Mouse (Mus musculus): ENCODE results near the gene Fbxo39.
"Not testable (repeated sequence)": the region's sequence is repeated elsewhere in the genome, so short reads cannot be mapped to it uniquely, and the experiment has no call there.

Fbxo39 gene

GRCm38 (mm10) chr11:72311355-72312001 is 2.8 kb upstream of the Fbxo39 start:
- DNase-seq, result no peak

GRCm38 (mm10) chr11:72318026-72318425 is 3.8 kb downstream of the Fbxo39 start:
- DNase-seq, result no peak

GRCm38 (mm10) chr11:72324431-72324830 is 10.2 kb downstream of the Fbxo39 start:
- DNase-seq, result no peak

GRCm38 (mm10) chr11:72325701-72326100 is 11.5 kb downstream of the Fbxo39 start:
- DNase-seq, result no peak

- no peak for DNase-seq
These were observed 18.9 kb downstream of the Fbxo39 start for GRCm38 (mm10) chr11:72332951-72333667.

- DNase-seq, result no peak
These were observed 20.4 kb downstream of the Fbxo39 start for GRCm38 (mm10) chr11:72334653-72335052.

GRCm38 (mm10) chr11:72336726-72337125 is 22.5 kb downstream of the Fbxo39 start:
- DNase-seq, result no peak

GRCm38 (mm10) chr11:72338437-72338871 is 24.2 kb downstream of the Fbxo39 start:
- no peak for DNase-seq

GRCm38 (mm10) chr11:72339716-72340115 is 25.5 kb downstream of the Fbxo39 start:
- no peak for DNase-seq

GRCm38 (mm10) chr11:72342549-72343237 is 28.4 kb downstream of the Fbxo39 start:
- peak; percentile 64 to 65 for DNase-seq

- not testable (repeated sequence) for DNase-seq
These were observed 29.0 kb downstream of the Fbxo39 start for GRCm38 (mm10) chr11:72343238-72343625.

- peak; percentile 40 to 47 for DNase-seq
These were observed 29.7 kb downstream of the Fbxo39 start for GRCm38 (mm10) chr11:72343904-72344303.

GRCm38 (mm10) chr11:72344486-72344885 is 30.2 kb downstream of the Fbxo39 start:
- DNase-seq, result no peak

GRCm38 (mm10) chr11:72348563-72348962 is 34.3 kb downstream of the Fbxo39 start:
- no peak for DNase-seq

GRCm38 (mm10) chr11:72349016-72349415 is 34.8 kb downstream of the Fbxo39 start:
- DNase-seq, result peak; percentile 53 to 71

- DNase-seq, result no peak
These were observed 35.4 kb downstream of the Fbxo39 start for GRCm38 (mm10) chr11:72349652-72350051.

GRCm38 (mm10) chr11:72352272-72352671 is 38.0 kb downstream of the Fbxo39 start:
- no peak for DNase-seq

GRCm38 (mm10) chr11:72353186-72353585 is 38.9 kb downstream of the Fbxo39 start:
- no peak for DNase-seq

GRCm38 (mm10) chr11:72354971-72355728 is 40.9 kb downstream of the Fbxo39 start:
- peak; percentile 44 to 61 for DNase-seq

- peak; percentile 57 to 60 for DNase-seq
These were observed 47.4 kb downstream of the Fbxo39 start for GRCm38 (mm10) chr11:72361385-72362346.

GRCm38 (mm10) chr11:72362347-72362741 is 48.1 kb downstream of the Fbxo39 start, which contains the start of gene Tekt1:
Tekt1 (minus strand) TSS chr11:72362442.
- no peak for DNase-seq

All from cerebellum, adult 18-20 months (tissue).